Mouse (Mus musculus) left cerebral cortex, adult 11 months (tissue): ENCODE measurements around the gene Ntm.

Experiments
- DNase-seq: peaks from one replicate; pipeline ENCODE4 v3.0.0; 2022; ENCODE audit warnings: low spot score

The Ntm gene

GRCm38 (mm10) chr9:29472226-29472625, 490.7 kb downstream of the Ntm start:
- DNase-seq, result peak; percentile 39

DNA sequence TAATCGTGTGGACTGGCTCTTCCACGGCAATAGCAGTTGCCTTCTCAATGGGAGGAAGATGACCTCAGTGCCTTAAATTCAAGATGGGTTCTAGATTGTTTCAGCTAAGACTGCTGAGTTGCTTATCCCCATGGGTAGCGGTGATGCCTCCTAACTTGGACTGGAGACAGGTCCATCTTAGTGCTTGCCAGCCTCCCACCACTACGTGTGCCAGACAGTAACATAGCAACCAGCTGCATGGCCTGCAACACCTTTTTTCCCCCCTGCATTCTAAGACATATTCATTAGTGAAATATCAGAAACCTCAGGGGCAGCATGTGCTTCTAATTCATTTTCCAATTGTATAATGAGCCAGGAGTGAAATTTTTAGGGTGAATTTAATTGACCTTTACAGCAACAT, 498.2 kb downstream of the Ntm start:
- DNase-seq, result no peak

GRCm38 (mm10) chr9:29462970-29463593, 499.9 kb downstream of the Ntm start:
- DNase-seq, result no peak

DNA sequence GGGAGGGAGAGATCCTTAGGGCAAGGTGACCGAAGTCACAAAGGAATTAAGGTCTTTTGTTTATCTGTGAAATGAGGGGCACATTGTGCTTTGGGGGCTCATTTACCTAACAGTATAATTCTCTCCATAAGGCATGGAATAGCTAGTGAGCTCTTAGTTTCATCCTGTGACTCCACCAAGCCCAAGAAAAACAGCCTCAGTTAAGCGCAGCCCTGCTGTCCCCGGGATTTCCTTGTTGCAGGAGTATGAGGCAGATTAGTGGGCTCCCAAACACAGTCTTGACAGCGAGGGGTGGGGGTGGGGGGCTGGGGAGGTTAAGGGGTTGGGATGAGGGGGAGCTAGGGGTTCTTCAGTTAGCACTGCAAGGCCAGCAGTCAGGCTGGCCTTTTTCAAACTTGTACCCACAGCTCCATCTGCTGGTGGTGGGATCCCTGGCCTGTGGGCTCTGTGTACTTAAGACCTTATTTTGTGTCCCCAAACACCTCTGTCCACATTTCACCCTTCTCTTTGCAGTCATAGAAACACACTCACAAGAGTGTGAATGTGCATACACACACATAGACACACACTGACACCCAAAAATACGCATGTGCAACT, 504.9 kb downstream of the Ntm start:
- peak; percentile 53 for DNase-seq

DNA sequence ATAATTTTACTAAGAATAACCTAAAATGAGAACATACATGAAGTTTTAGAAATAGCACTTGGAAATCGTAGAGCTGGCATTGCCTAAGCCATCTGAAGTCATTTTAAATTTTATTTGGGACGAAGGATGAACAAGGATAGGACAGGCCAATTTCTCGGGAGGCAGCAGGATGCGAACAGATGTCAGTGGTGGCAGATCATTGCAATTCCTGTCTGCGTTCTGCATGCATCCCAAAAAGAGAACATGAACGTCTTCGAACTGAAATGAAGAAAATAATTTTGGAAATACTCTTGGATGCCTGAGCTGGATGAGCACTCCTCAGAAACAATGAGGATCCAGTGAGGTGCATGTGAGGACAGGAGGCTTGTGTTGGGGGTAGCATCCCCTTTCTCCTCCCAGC, 506.9 kb downstream of the Ntm start:
- no peak for DNase-seq

- DNase-seq, result no peak
Measured at GRCm38 (mm10) chr9:29451232-29451631, 511.7 kb downstream of the Ntm start.

GRCm38 (mm10) chr9:29444001-29444400, 518.9 kb downstream of the Ntm start:
- DNase-seq, result no peak

DNA sequence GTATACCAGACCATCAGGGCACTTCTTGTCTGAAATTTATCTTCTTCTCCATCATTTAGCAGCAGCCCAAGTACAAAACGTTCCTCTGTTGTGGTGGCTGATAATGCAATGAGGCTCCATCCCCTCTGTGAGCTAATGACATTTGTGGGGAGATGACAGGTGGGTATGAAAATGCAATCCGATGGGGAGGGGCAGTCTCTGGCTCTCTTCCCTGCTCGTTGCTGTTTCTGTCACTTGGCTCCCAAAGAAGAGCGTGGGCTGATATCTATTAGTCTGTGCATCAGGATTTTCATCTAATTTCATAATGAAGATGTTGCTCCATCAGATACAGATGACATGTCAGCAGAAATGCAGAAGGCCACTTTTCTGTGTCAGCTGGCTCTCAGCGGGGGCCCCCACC, 523.5 kb downstream of the Ntm start:
- DNase-seq, result no peak

GRCm38 (mm10) chr9:29434611-29435010, 528.3 kb downstream of the Ntm start:
- no peak for DNase-seq

- no peak for DNase-seq
Measured at GRCm38 (mm10) chr9:29433910-29434309, 529.0 kb downstream of the Ntm start.

DNA sequence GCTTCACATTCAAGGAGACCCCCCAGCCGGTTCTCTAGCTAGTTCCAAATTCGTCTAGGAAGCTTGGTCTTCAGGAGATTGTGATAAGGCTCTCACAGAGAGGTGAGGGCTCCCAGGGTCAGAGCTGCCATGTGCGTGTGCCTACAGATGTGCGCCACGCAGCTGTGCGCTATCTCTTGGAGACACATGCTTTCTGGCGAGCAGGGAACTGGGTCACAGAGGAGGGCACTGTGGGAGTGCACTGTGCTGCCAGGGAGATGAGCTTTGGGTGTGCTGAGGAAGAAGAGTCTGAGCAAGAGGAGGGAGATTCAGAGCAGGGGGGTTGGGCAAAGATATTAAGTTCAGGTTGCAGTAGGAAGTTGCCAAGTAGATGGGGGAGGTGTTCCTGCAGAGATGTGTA, 529.8 kb downstream of the Ntm start:
- DNase-seq, result no peak

GRCm38 (mm10) chr9:29431590-29431989, 531.4 kb downstream of the Ntm start:
- DNase-seq, result no peak

GRCm38 (mm10) chr9:29430189-29430588, 532.8 kb downstream of the Ntm start:
- DNase-seq, result no peak

- DNase-seq, result no peak
Measured at GRCm38 (mm10) chr9:29428322-29428721, 534.6 kb downstream of the Ntm start.

GRCm38 (mm10) chr9:29426261-29426660, 536.7 kb downstream of the Ntm start:
- DNase-seq, result no peak

DNA sequence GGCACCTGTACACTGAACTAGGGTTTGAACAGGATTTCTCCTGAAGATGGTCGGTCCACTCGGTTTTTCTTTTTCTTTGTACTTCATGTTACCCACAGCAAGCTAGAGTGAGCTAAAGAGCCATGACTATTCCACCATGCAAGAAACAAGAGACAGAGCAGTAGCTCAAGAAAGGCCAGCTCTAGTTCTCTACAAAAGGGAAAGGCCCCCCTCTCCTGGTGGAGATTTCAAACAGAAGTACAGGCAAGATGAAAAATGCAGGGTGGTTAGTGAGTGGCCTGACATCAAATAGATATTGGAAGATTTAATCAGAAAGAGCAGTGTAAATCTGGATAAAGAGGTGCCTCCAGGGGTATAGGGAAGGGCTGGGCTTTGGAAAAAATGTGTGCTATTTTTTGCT, 547.4 kb downstream of the Ntm start:
- no peak for DNase-seq

DNA sequence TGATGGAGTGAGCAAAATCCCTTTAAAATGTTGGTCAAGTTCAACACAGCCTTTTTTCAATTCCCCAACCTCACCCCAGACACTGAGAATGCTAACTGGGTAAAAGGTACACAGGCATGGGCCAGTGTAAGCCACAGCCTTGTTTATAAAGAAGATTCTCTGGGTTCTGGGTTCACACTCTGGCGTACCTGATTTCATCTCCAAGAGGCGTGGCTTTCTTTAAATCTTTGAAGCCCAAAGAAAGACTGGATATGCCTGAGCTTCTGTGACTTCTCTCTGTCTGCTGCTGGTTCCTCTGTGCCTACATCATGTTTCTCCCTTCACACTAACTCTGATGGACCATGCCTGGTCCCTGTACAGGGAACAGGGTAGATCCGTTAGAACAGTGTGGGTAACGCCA, 549.8 kb downstream of the Ntm start:
- no peak for DNase-seq

DNA sequence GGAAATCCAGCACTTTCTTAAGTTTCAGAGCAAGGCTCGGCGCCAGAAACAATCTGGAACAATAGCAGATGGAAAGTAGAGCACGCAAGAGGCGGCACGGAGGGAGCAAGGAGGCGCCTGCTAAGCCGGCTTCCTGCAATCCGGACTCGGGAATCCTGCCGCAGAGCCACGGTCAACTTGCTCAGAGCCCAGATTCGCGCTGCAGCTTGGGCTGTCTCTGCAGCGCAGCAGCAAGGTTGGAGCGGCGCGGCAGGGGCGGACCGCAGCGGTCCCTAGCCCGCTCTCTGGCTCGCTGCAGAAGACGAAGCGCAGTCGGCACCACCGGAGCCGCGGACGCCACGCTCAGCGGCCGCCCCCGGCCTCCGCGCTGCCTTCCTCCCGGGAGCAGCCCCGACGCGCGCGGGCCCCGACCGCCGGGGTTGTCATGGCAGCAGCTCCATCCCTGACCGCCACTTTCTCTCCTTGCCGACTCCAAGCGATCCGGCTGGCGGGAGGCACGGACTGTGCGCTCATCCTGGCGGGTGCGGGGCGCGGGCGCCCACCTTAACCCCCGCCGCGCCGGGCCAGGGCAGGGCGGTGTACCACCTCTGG, 550.7 kb downstream of the Ntm start:
- peak; percentile 42 for DNase-seq

- peak; percentile 41 for DNase-seq
Measured at GRCm38 (mm10) chr9:29411408-29412180, 551.3 kb downstream of the Ntm start.

- DNase-seq, result no peak
Measured at GRCm38 (mm10) chr9:29410728-29411407, 552.1 kb downstream of the Ntm start.

DNA sequence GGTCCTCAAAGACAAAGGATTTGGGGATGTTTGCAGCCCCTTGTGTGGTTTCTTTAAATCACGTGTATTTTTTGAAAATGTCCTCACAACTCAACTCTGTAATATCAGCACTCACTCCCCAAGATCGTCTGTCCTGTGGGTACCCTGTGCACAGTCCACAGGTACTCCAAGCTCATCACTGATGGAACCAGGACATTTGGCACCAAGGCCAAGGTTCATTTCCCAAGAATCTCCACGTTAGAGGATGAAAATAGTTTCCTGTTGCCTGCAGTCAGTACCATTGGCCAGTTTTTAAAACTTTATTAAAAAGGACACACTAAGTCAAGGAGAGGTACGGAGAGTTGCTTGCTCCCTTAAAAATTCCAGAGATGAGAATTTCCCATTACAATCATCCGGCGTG, 552.7 kb downstream of the Ntm start:
- no peak for DNase-seq

GRCm38 (mm10) chr9:29409216-29409907, 553.6 kb downstream of the Ntm start:
- DNase-seq, result no peak
